Mouse (Mus musculus) MEL (cell line): ENCODE data around the gene Fam114a1. TPM values are rescaled to one million over a fixed set of nuclear protein-coding genes. Genes with fewer than 3 reads are reported as not detected.

ENCODE experiments used
- DNase-seq: peaks from one replicate; pipeline ENCODE4 v3.0.0; 2011; ENCODE audit warnings: low read depth, low spot score
- H3K27ac ChIP-seq: 2 replicates; pipeline ENCODE4 v1.5.1; 2012; ENCODE audit warnings: low read depth, mild to moderate bottlenecking, control low read depth, low read length, moderate library complexity; ENCODE audit not compliant: control insufficient read depth
- H3K27me3 ChIP-seq, 2 experiments: fragments of 150-350 bp in 1 of 2; sonication (generic) in 1 of 2; 2 replicates each; pipeline ENCODE4 v1.6.1; 2012; ENCODE audit warnings: low read length in 2 of 2, mild to moderate bottlenecking in 2 of 2, improper control_type of control experiment in 1 of 2, moderate library complexity in 1 of 2; ENCODE audit not compliant: insufficient read depth in 2 of 2, control insufficient read depth in 1 of 2
- H3K36me3 ChIP-seq, 2 experiments: 2 replicates each; pipeline ENCODE4 v1.6.1; 2012 to 2014; ENCODE audit warnings: low read length in 2 of 2, improper control_type of control experiment in 1 of 2, inconsistent platforms in 1 of 2, mild to moderate bottlenecking in 1 of 2; ENCODE audit not compliant: insufficient read depth in 2 of 2, control insufficient read depth in 1 of 2
- H3K4me1 ChIP-seq, 2 experiments: fragments of 150-350 bp in 1 of 2; sonication (generic) in 1 of 2; 2 replicates each; pipeline ENCODE4 v1.6.1; 2012; ENCODE audit warnings: low read length in 2 of 2, improper control_type of control experiment in 1 of 2, mild to moderate bottlenecking in 1 of 2; ENCODE audit not compliant: insufficient read depth in 2 of 2, control insufficient read depth in 1 of 2
- H3K4me3 ChIP-seq, 2 experiments: fragments of 150-350 bp in 1 of 2; sonication (generic) in 1 of 2; 2 replicates each; pipeline ENCODE4 v1.5.1; 2012; ENCODE audit warnings: low read depth in 2 of 2, low read length in 2 of 2, mild to moderate bottlenecking in 2 of 2, moderate library complexity in 2 of 2, control low read depth in 1 of 2, improper control_type of control experiment in 1 of 2; ENCODE audit not compliant: control insufficient read depth in 1 of 2, insufficient read depth in 1 of 2
- H3K79me2 ChIP-seq: 2 replicates; pipeline ENCODE4 v1.6.1; 2012; ENCODE audit warnings: mild to moderate bottlenecking, low read length, moderate library complexity; ENCODE audit not compliant: control insufficient read depth, poor library complexity, insufficient read depth
- H3K9ac ChIP-seq: 2 replicates; pipeline ENCODE4 v1.6.1; 2012; ENCODE audit warnings: low read depth, mild to moderate bottlenecking, control low read depth, low read length, moderate library complexity; ENCODE audit not compliant: control insufficient read depth, poor library complexity, severe bottlenecking
- H3K9me3 ChIP-seq: fragments of 150-350 bp; sonication (generic); replicated peaks from 2 replicates; pipeline ENCODE4 v1.6.1; 2012; ENCODE audit warnings: mild to moderate bottlenecking, low read length, improper control_type of control experiment, moderate library complexity; ENCODE audit not compliant: insufficient read depth
- BHLHE40 ChIP-seq: IDR thresholded peaks from 2 replicates; pipeline ENCODE4 v1.6.1; 2012; ENCODE audit warnings: low read depth, mild to moderate bottlenecking, inconsistent platforms, low read length, improper control_type of control experiment, borderline replicate concordance
- CHD2 ChIP-seq: IDR thresholded peaks from 2 replicates; pipeline ENCODE4 v1.6.1; 2011; ENCODE audit warnings: low read length, improper control_type of control experiment
- ETS1 ChIP-seq: IDR thresholded peaks from 2 replicates; pipeline ENCODE4 v1.6.1; 2012; ENCODE audit warnings: low read depth, mild to moderate bottlenecking, inconsistent platforms, low read length, improper control_type of control experiment, moderate library complexity
- GABPA ChIP-seq: IDR thresholded peaks from 2 replicates; pipeline ENCODE4 v1.6.1; 2012; ENCODE audit warnings: low read depth, mild to moderate bottlenecking, inconsistent platforms, low read length, improper control_type of control experiment, moderate library complexity
- GATA1 ChIP-seq: IDR thresholded peaks from 2 replicates; pipeline ENCODE4 v1.6.1; 2011; ENCODE audit warnings: low read depth, low read length, improper control_type of control experiment
- HCFC1 ChIP-seq: IDR thresholded peaks from 2 replicates; pipeline ENCODE4 v1.6.1; 2012; ENCODE audit warnings: low read depth, mild to moderate bottlenecking, inconsistent platforms, low read length, improper control_type of control experiment, moderate library complexity
- JUND ChIP-seq: IDR thresholded peaks from 2 replicates; pipeline ENCODE4 v1.6.1; 2011; ENCODE audit warnings: low read depth, mild to moderate bottlenecking, improper control_type of control experiment, low read length
- KAT2A ChIP-seq: conservative IDR thresholded peaks from 2 replicates; pipeline ENCODE4 v1.6.1; 2012; ENCODE audit warnings: low read depth, low read length, improper control_type of control experiment, inconsistent platforms
- MAX ChIP-seq: IDR thresholded peaks from 2 replicates; pipeline ENCODE4 v1.6.1; 2011; ENCODE audit warnings: low read length, improper control_type of control experiment
- MAZ ChIP-seq: IDR thresholded peaks from 2 replicates; pipeline ENCODE4 v1.6.1; 2012; ENCODE audit warnings: low read depth, mild to moderate bottlenecking, inconsistent platforms, low read length, improper control_type of control experiment
- MYB ChIP-seq: IDR thresholded peaks from 2 replicates; pipeline ENCODE4 v1.6.1; 2011; ENCODE audit warnings: mild to moderate bottlenecking, low read depth, low read length, improper control_type of control experiment
- NRF1 ChIP-seq: IDR thresholded peaks from 2 replicates; pipeline ENCODE4 v1.6.1; 2014; ENCODE audit warnings: low read depth, mild to moderate bottlenecking, inconsistent platforms, low read length, improper control_type of control experiment, moderate library complexity; ENCODE audit not compliant: poor library complexity, insufficient read depth, severe bottlenecking
- POLR2A ChIP-seq, 2 experiments: IDR thresholded peaks; 2 replicates each; pipeline ENCODE4 v1.6.1; 2011 to 2012; ENCODE audit warnings: low read length in 2 of 2, mild to moderate bottlenecking in 2 of 2, control low read depth in 1 of 2, improper control_type of control experiment in 1 of 2, low read depth in 1 of 2, moderate library complexity in 1 of 2; ENCODE audit not compliant: control insufficient read depth in 1 of 2, insufficient read depth in 1 of 2, poor library complexity in 1 of 2
- POLR2AphosphoS2 ChIP-seq: IDR thresholded peaks from 2 replicates; pipeline ENCODE4 v1.6.1; 2011; ENCODE audit warnings: low read length, improper control_type of control experiment
- RAD21 ChIP-seq: IDR thresholded peaks from 2 replicates; pipeline ENCODE4 v1.6.1; 2011; ENCODE audit warnings: mild to moderate bottlenecking, low read depth, low read length, improper control_type of control experiment
- SIN3A ChIP-seq: IDR thresholded peaks from 2 replicates; pipeline ENCODE4 v1.6.1; 2012; ENCODE audit warnings: low read length, improper control_type of control experiment, inconsistent platforms
- SMC3 ChIP-seq: IDR thresholded peaks from 2 replicates; pipeline ENCODE4 v1.6.1; 2011; ENCODE audit warnings: low read depth, low read length, improper control_type of control experiment
- TAL1 ChIP-seq: IDR thresholded peaks from 2 replicates; pipeline ENCODE4 v1.6.1; 2012; ENCODE audit warnings: mild to moderate bottlenecking, inconsistent platforms, low read length, moderate library complexity, mixed read lengths
- USF1 ChIP-seq: IDR thresholded peaks from 2 replicates; pipeline ENCODE4 v1.6.1; 2014; ENCODE audit warnings: low read depth, mild to moderate bottlenecking, inconsistent platforms, low read length, improper control_type of control experiment, moderate library complexity
- ZKSCAN1 ChIP-seq: IDR thresholded peaks from 2 replicates; pipeline ENCODE4 v1.6.1; 2012; ENCODE audit warnings: low read depth, mild to moderate bottlenecking, inconsistent platforms, low read length, improper control_type of control experiment, moderate library complexity
- ZMIZ1 ChIP-seq: IDR thresholded peaks from 2 replicates; pipeline ENCODE4 v1.6.1; 2012; ENCODE audit warnings: low read depth, mild to moderate bottlenecking, inconsistent platforms, low read length, improper control_type of control experiment, moderate library complexity
- polyA plus RNA-seq, 2 experiments: library from polyadenylated mRNA; stranded (reverse) in 1 of 2; unstranded in 1 of 2; fragments of >175 nt in 1 of 2; fragments of >200 nt in 1 of 2; gene quantifications; 2 replicates each; pipeline versions ENCODE4 v1.2.1 to v1.2.4; 2012; ENCODE audit warnings: low replicate concordance in 2 of 2, low read depth in 1 of 2; ENCODE audit not compliant: insufficient read length in 2 of 2, insufficient read depth in 1 of 2, missing spikeins in 1 of 2
- total RNA-seq: library from RNA; depleted of rRNA; stranded (reverse); fragments of 300-350 nt; gene quantifications from 2 replicates; pipeline ENCODE4 v1.2.3, GENCODE M21; 2012; rRNA removed

Fam114a1 gene
- total RNA-seq (not detected in 2 replicates), polyA plus RNA-seq (under 1 TPM in 1 of 2 experiments, not detected in 1; 0.08 TPM)

- Histone ChIP-seq H3K27ac (no peak within 1 kb of the TSS), H3K36me3 (no peaks in the 10 kb centered on the region), H3K4me3 (peak within 1 kb of the TSS; percentile 74 to 80), H3K9ac (peak within 1 kb of the TSS; percentile 63), H3K9me3 (no peaks in the 10 kb centered on the region), H3K79me2 (no peaks in the 10 kb centered on the region; the same call in 1 of the 2 replicates), H3K4me1 (no peaks in the 10 kb centered on the region), H3K27me3 (peaks cover 11 to 12% of the 10 kb centered on the region in 2 experiments)
- no peak for TF ChIP-seq RAD21
- TF ChIP-seq ZMIZ1: no peak
- no peak for TF ChIP-seq BHLHE40
- DNase-seq: peak; percentile 38
Measured at GRCm38 (mm10) chr5:64969861-64970771, at the start of gene Fam114a1. Fam114a1 (plus strand) TSS chr5:64970071.

DNA sequence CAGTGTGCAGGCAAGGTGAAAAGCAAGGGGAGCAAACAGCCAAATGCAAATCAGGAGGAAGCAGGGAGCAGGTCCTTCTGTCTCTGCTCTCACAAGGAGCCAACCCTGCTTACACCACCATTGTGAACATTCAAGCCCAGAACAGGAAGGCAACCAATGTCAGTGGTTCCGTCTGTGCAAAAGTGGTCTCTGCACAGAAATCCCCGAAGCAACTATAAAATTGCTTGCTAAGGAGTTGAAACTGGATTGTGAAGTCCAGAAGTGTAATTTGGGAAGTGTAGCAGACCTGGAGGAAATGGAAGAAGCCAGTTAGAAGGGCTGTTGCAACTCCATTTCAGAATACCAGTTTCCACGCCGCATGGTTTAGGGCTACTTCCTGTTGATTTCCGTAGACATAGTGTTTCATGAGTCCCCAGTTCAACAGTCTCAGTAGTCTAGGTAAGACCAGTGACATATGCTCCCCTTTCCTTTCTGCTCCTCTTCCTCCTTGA, 46.9 kb upstream of the Fam114a1 start:
- H3K27me3 ChIP-seq: peaks cover 0 to 2% of the 10 kb centered on the region in 2 experiments; a peak in 1 of 4 replicates
- no peak overlapping the region for H3K9ac ChIP-seq
- H3K9me3 ChIP-seq: no peaks in the 10 kb centered on the region
- no peaks in the 10 kb centered on the region for H3K36me3 ChIP-seq
- no peaks in the 10 kb centered on the region for H3K4me1 ChIP-seq
- no peaks in the 10 kb centered on the region for H3K79me2 ChIP-seq
- DNase-seq: no peak
- H3K27ac ChIP-seq: no peak overlapping the region
- TF ChIP-seq NRF1: no peak
- TF ChIP-seq HCFC1: no peak
- TF ChIP-seq TAL1: no peak
- TF ChIP-seq ZKSCAN1: no peak
- no peak for TF ChIP-seq MAZ
- no peak overlapping the region for H3K4me3 ChIP-seq

- TF ChIP-seq GATA1 (no peak), ZKSCAN1 (no peak), JUND (no peak), ETS1 (no peak), GABPA (no peak), POLR2A (IDR thresholded peaks at IDR 0.05; ENCODE audit: control insufficient read depth in 1 of 2, insufficient read depth in 1 of 2, low read depth in 1 of 2, low read length in 2 of 2, poor library complexity in 1 of 2) (no peak), SIN3A (no peak), POLR2AphosphoS2 (no peak), MAX (no peak), MYB (no peak), CHD2 (no peak), KAT2A (no peak), USF1 (no peak), SMC3 (no peak)
- TF ChIP-seq, all 39 proteins: peak for 0
- no peak for DNase-seq
- H3K27ac ChIP-seq: no peak overlapping the region
Measured at GRCm38 (mm10) chr5:64932215-64932614, 37.7 kb upstream of the Fam114a1 start.

More at GRCm38 (mm10) chr5:64932215-64932614, 37.7 kb upstream of the Fam114a1 start:
- peaks cover 0 to 4% of the 10 kb centered on the region in 2 experiments; a peak in 3 of 4 replicates for H3K27me3 ChIP-seq
- no peaks in the 10 kb centered on the region for H3K79me2 ChIP-seq
- H3K9ac ChIP-seq: no peak overlapping the region
- H3K4me3 ChIP-seq: no peak overlapping the region
- no peaks in the 10 kb centered on the region for H3K4me1 ChIP-seq
- H3K36me3 ChIP-seq: no peaks in the 10 kb centered on the region
- no peaks in the 10 kb centered on the region for H3K9me3 ChIP-seq
